In genomic region chr1:152767749-152768488, GRCm38 (mm10) we compare ENCODE assay signal across 8 mouse cellular contexts. TPM values are rescaled to one million over a fixed set of nuclear protein-coding genes. Genes with fewer than 3 reads are reported as not detected.
DNase-seq lines count a peak whose midpoint lies in the region; ATAC-seq and TF ChIP-seq lines count a peak whose summit lies in the region.

No protein-coding gene starts in this region.

- peaks cover 19% of the 10 kb centered on the region for H3K4me1 ChIP-seq in forebrain, embryonic 10.5 days
- H3K4me1 ChIP-seq in heart, embryonic 14.5 days (ENCODE audit: control insufficient read depth in 2 of 2, insufficient read depth in 2 of 2, low read length in 2 of 2): 0 out of 4 replicates have a peak, but pooled peaks cover 0 to 13% of the 10 kb centered on the region in 2 experiments
- H3K4me1 ChIP-seq in liver, embryonic 11.5 days (replicated peaks; ENCODE audit: control insufficient read depth, insufficient read depth, low read length): 0 out of 2 replicates have a peak, but pooled peaks cover 5% of the 10 kb centered on the region
- no peaks in the 10 kb centered on the region for H3K4me1 ChIP-seq in stomach, embryonic 14.5 days (ENCODE audit: control insufficient read depth, insufficient read depth, low read length)

- H3K9me3 ChIP-seq in forebrain, embryonic 10.5 days: no peaks in the 10 kb centered on the region
- no peaks in the 10 kb centered on the region for H3K9me3 ChIP-seq in heart, embryonic 14.5 days (ENCODE audit: control insufficient read depth, low read length)
- no peaks in the 10 kb centered on the region for H3K9me3 ChIP-seq in liver, embryonic 11.5 days (ENCODE audit: control insufficient read depth, low read length)
- no peaks in the 10 kb centered on the region for H3K9me3 ChIP-seq in stomach, embryonic 14.5 days (ENCODE audit: control insufficient read depth, low read depth, low read length)

- H3K27me3 ChIP-seq in forebrain, embryonic 10.5 days (ENCODE audit: poor library complexity, severe bottlenecking): peaks cover 18% of the 10 kb centered on the region
- no peaks in the 10 kb centered on the region for H3K27me3 ChIP-seq in heart, embryonic 14.5 days (ENCODE audit: control insufficient read depth, insufficient read depth, low read length)
- H3K27me3 ChIP-seq in liver, embryonic 11.5 days (replicated peaks; ENCODE audit: control insufficient read depth, insufficient read depth, low read length): peaks cover 5% of the 10 kb centered on the region
- H3K27me3 ChIP-seq in myocyte (ENCODE audit: control insufficient read depth, insufficient read depth, insufficient read length): no peaks in the 10 kb centered on the region
- H3K27me3 ChIP-seq in stomach, embryonic 14.5 days (ENCODE audit: control insufficient read depth, insufficient read depth, low read length): no peaks in the 10 kb centered on the region

- H3K4me2 ChIP-seq in heart, embryonic 14.5 days (ENCODE audit: low read length): peak overlapping the region; percentile 95
- peak overlapping the region; percentile 99 for H3K4me2 ChIP-seq in liver, embryonic 11.5 days
- peak overlapping the region; percentile 69 for H3K4me2 ChIP-seq in myocyte (ENCODE audit: low read depth)
- peak overlapping the region; percentile 47 for H3K4me2 ChIP-seq in stomach, embryonic 14.5 days (replicated peaks; ENCODE audit: low read depth, low read length)

- peaks cover 24% of the 10 kb centered on the region for H3K79me2 ChIP-seq in myocyte (ENCODE audit: control insufficient read depth, insufficient read depth)

- DNase-seq in CD8-positive naive resting alpha-beta T cell, adult 2 months (ENCODE audit: low read depth in 2 of 2, low spot score in 2 of 2): peak; percentile 74 to 86
- peak; percentile 91 for DNase-seq in c-Kit-positive CD71-positive TER-119-negative erythroid progenitor cells, embryonic 14.5 days (ENCODE audit: low read depth)
- DNase-seq in forebrain, embryonic 10.5 days (ENCODE audit: extremely low spot score, low spot score): peak; percentile 83
- peak; percentile 90 for DNase-seq in kidney, postnatal 10 days
- peak; percentile 67 for DNase-seq in liver, embryonic 11.5 days (ENCODE audit: low spot score)

- peaks cover 41% of the 10 kb centered on the region for H3K36me3 ChIP-seq in forebrain, embryonic 10.5 days (replicated peaks)
- peaks cover 44% of the 10 kb centered on the region for H3K36me3 ChIP-seq in heart, embryonic 14.5 days (ENCODE audit: control insufficient read depth, insufficient read depth, low read length)
- peaks cover 12% of the 10 kb centered on the region for H3K36me3 ChIP-seq in liver, embryonic 11.5 days (ENCODE audit: control insufficient read depth, insufficient read depth, low read length)
- peaks cover 32% of the 10 kb centered on the region for H3K36me3 ChIP-seq in myocyte (ENCODE audit: control insufficient read depth, insufficient read depth)
- H3K36me3 ChIP-seq in stomach, embryonic 14.5 days (ENCODE audit: control insufficient read depth, insufficient read depth, low read length): peaks cover 28% of the 10 kb centered on the region

- H3ac ChIP-seq in myocyte (ENCODE audit: control insufficient read depth, insufficient read length): no peak overlapping the region

- peak overlapping the region; percentile 89 for H3K4me3 ChIP-seq in forebrain, embryonic 10.5 days
- H3K4me3 ChIP-seq in heart, embryonic 14.5 days (ENCODE audit: control insufficient read depth in 1 of 2, insufficient read depth in 1 of 2, low read depth in 1 of 2, low read length in 2 of 2): peak overlapping the region in 1 of 2 experiments; percentile 98; a peak in 3 of 4 replicates
- peak overlapping the region; percentile 99; the same call in 1 of the 2 replicates for H3K4me3 ChIP-seq in liver, embryonic 11.5 days (ENCODE audit: low read depth, low read length)
- H3K4me3 ChIP-seq in myocyte: peak overlapping the region; percentile 70
- H3K4me3 ChIP-seq in stomach, embryonic 14.5 days (ENCODE audit: low read depth, low read length): peak overlapping the region; percentile 93; the same call in 1 of the 2 replicates

- TF ChIP-seq POLR2A in myocyte (IDR thresholded peaks at IDR 0.05; ENCODE audit: insufficient read length, low read depth): no peak

- ATAC-seq in heart, embryonic 14.5 days (ENCODE audit: insufficient number of reproducible peaks, insufficient read depth, low FRiP score, low read depth): no peak
- peak; percentile 62 for ATAC-seq in liver, embryonic 11.5 days (replicated peaks; ENCODE audit: low FRiP score)
- ATAC-seq in stomach, embryonic 14.5 days (ENCODE audit: insufficient number of reproducible peaks, insufficient read depth, low FRiP score, low read depth): peak; percentile 21; the same call in 1 of the 2 replicates

- H3K9ac ChIP-seq in heart, embryonic 14.5 days (ENCODE audit: low read length): peak overlapping the region; percentile 99
- no peak overlapping the region for H3K9ac ChIP-seq in liver, embryonic 11.5 days (ENCODE audit: low read depth, low read length)
- H3K9ac ChIP-seq in stomach, embryonic 14.5 days (replicated peaks; ENCODE audit: low read depth, low read length): no peak overlapping the region

- 13% methylated on average over 5 of the region's 5 CpGs for WGBS in forebrain, embryonic 10.5 days
- WGBS in heart, embryonic 14.5 days: 5% methylated on average over 5 of the region's 5 CpGs
- 10% methylated on average over 5 of the region's 5 CpGs for WGBS in liver, embryonic 11.5 days
- 9% methylated on average over 5 of the region's 5 CpGs for WGBS in stomach, embryonic 14.5 days

- no peak overlapping the region for H3K27ac ChIP-seq in forebrain, embryonic 10.5 days
- no peak overlapping the region; a peak in 1 of 4 replicates for H3K27ac ChIP-seq in heart, embryonic 14.5 days (replicated peaks in 1 of 2; ENCODE audit: control insufficient read depth in 1 of 2, insufficient read depth in 1 of 2, low read depth in 2 of 2, low read length in 2 of 2)
- no peak overlapping the region for H3K27ac ChIP-seq in liver, embryonic 11.5 days (ENCODE audit: low read depth, low read length)
- H3K27ac ChIP-seq in stomach, embryonic 14.5 days (ENCODE audit: low read length): no peak overlapping the region

TF ChIP-seq in myocyte, 11 proteins besides CTCF, POLR2A, EP300 and RAD21:
- no peak for TF ChIP-seq CEBPB (IDR thresholded peaks at IDR 0.05; ENCODE audit: insufficient read depth, poor library complexity, severe bottlenecking)
- no peak for TF ChIP-seq REST (IDR thresholded peaks at IDR 0.05; ENCODE audit: insufficient read depth, insufficient read length)
- TF ChIP-seq SRF (IDR thresholded peaks at IDR 0.05; ENCODE audit: control insufficient read depth, insufficient read length, low read depth): peak; percentile 69

RNA-seq across cellular contexts. Expression of gene Arpc5, which starts 1.6 kb away (rescaled TPM):
- polyA plus RNA-seq in forebrain, embryonic 10.5 days (2016; fragmentation: Nextera tagmentation; extraction: Ambion mirVana): 195 and 203 TPM in 2 replicates
- polyA plus RNA-seq in heart, embryonic 14.5 days (2014; fragmentation: Nextera tagmentation; extraction: Ambion mirVana): 215 and 228 TPM in 2 replicates
- polyA plus RNA-seq in liver, embryonic 11.5 days (2014; fragmentation: Nextera tagmentation; extraction: Ambion mirVana): 260 and 281 TPM in 2 replicates
- polyA plus RNA-seq in myocyte (2012; fragmentation: generic; extraction: Trizol): 44.7 TPM
- polyA plus RNA-seq in stomach, embryonic 14.5 days (2014; fragmentation: Nextera tagmentation; extraction: Ambion mirVana): 340 and 368 TPM in 2 replicates

RNA-seq across cellular contexts. Expression of gene Rgl1, which starts 1.8 kb away (rescaled TPM):
- 29.1 TPM in 2 replicates for polyA plus RNA-seq in forebrain, embryonic 10.5 days (2016; fragmentation: Nextera tagmentation; extraction: Ambion mirVana)
- polyA plus RNA-seq in heart, embryonic 14.5 days (2014; fragmentation: Nextera tagmentation; extraction: Ambion mirVana): 66.8 and 72.0 TPM in 2 replicates
- 26.3 and 28.2 TPM in 2 replicates for polyA plus RNA-seq in liver, embryonic 11.5 days (2014; fragmentation: Nextera tagmentation; extraction: Ambion mirVana)
- polyA plus RNA-seq in myocyte (2012; fragmentation: generic; extraction: Trizol): 4.3 TPM
- polyA plus RNA-seq in stomach, embryonic 14.5 days (2014; fragmentation: Nextera tagmentation; extraction: Ambion mirVana): 60.4 and 61.2 TPM in 2 replicates

RNA-seq across cellular contexts. Expression of gene Apobec4, which starts 17.6 kb away (rescaled TPM):
- not detected in 2 replicates for polyA plus RNA-seq in forebrain, embryonic 10.5 days (2016; fragmentation: Nextera tagmentation; extraction: Ambion mirVana)
- polyA plus RNA-seq in heart, embryonic 14.5 days (2014; fragmentation: Nextera tagmentation; extraction: Ambion mirVana): not detected in 2 replicates
- polyA plus RNA-seq in liver, embryonic 11.5 days (2014; fragmentation: Nextera tagmentation; extraction: Ambion mirVana): not detected in 2 replicates
- polyA plus RNA-seq in myocyte (2012; fragmentation: generic; extraction: Trizol): not detected
- not detected in 2 replicates for polyA plus RNA-seq in stomach, embryonic 14.5 days (2014; fragmentation: Nextera tagmentation; extraction: Ambion mirVana)

RNA-seq across cellular contexts. Expression of gene Ncf2, which starts 32.1 kb away (rescaled TPM):
- polyA plus RNA-seq in forebrain, embryonic 10.5 days (2016; fragmentation: Nextera tagmentation; extraction: Ambion mirVana): 2.1 and 2.7 TPM in 2 replicates
- 3.1 and 6.2 TPM in 2 replicates for polyA plus RNA-seq in heart, embryonic 14.5 days (2014; fragmentation: Nextera tagmentation; extraction: Ambion mirVana)
- 12.6 and 13.9 TPM in 2 replicates for polyA plus RNA-seq in liver, embryonic 11.5 days (2014; fragmentation: Nextera tagmentation; extraction: Ambion mirVana)
- polyA plus RNA-seq in myocyte (2012; fragmentation: generic; extraction: Trizol): 0.07 TPM
- 3.7 and 5.4 TPM in 2 replicates for polyA plus RNA-seq in stomach, embryonic 14.5 days (2014; fragmentation: Nextera tagmentation; extraction: Ambion mirVana)

Comparison
In these comparisons a context has a peak if more than half of its experiments do, and no peak if none do; other contexts are left out.
1. H3K4me2 ChIP-seq: peak in every context shown above with its lines; median percentile 99 in liver, embryonic 11.5 days; 95 in heart, embryonic 14.5 days; 69 in myocyte; 47 in stomach, embryonic 14.5 days.